Mouse (Mus musculus) urinary bladder, postnatal 4 days (tissue): ENCODE measurements around the gene 4930442H23Rik.
"Not testable (repeated sequence)": the region's sequence is repeated elsewhere in the genome, so short reads cannot be mapped to it uniquely, and the experiment has no call there.

Experiments used
- DNase-seq, 2 experiments: peaks; one replicate each; pipeline ENCODE4 v3.0.0; 2021 to 2022; ENCODE audit warnings: low spot score in 2 of 2

4930442H23Rik gene

GRCm38 (mm10) chr10:81198230-81198629 lies 14.6 kb upstream of the 4930442H23Rik start:
- no peak for DNase-seq

DNA sequence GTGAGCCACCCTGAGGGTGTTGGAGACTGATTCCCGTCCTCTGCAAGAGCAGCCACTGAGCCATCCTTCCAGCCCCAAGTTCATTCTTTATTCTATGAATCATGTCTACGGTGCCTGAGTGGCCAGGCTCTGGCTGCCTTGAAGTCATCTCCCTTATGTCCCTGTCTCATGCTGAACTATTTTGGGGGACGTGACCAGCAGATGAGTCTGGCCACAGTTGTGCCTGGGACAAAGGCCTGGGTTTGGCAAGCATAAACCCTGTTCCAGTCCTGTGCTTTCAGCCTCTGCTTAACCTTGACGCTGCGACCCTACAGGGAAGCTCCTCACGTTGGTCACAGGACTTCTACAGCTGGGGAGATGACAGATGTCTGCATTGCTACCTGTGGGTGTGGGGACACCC lies 13.7 kb upstream of the 4930442H23Rik start:
- DNase-seq: no peak

GRCm38 (mm10) chr10:81196470-81197065 lies 12.9 kb upstream of the 4930442H23Rik start:
- DNase-seq: no peak

GRCm38 (mm10) chr10:81195300-81195699 lies 11.7 kb upstream of the 4930442H23Rik start:
- no peak for DNase-seq

DNA sequence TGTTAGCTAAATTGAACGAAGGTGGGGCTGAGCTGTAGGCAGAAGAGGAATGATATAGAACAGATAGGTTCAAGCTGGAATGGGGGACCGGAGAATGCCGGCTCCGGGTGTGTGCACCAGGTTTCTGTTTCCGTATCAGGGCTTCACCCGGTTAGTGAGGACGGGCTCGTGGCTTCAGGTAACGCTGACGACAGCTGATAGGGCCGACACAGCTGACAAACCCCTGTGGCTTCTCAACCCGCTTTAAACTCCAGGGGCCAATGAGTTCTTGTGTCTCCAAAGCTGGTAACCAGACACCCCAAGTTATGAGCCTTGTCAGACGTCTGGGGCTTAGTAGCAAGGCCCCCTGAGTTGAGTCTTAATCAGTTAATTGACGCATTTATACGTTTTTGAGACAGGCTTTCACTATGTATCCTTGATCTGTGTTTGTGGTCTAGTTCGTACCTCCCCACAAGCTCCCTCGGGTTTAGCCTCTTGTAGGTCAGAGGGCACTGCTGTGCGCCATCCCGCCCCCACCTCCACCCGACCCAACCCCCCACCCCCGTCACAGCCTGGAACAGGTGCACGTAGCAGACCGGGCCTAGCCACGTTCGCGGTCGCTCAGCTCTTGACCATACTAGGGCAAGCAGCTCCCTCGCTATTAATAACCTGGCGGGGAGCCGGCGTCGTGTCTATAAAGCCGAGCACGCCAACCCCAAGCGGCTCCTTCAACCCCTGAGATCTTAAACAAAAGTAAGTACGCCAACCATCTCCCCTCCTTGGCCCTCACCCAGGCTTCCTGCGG lies 10.5 kb upstream of the 4930442H23Rik start:
- peak in 1 of 2 experiments; percentile 63 for DNase-seq

DNA sequence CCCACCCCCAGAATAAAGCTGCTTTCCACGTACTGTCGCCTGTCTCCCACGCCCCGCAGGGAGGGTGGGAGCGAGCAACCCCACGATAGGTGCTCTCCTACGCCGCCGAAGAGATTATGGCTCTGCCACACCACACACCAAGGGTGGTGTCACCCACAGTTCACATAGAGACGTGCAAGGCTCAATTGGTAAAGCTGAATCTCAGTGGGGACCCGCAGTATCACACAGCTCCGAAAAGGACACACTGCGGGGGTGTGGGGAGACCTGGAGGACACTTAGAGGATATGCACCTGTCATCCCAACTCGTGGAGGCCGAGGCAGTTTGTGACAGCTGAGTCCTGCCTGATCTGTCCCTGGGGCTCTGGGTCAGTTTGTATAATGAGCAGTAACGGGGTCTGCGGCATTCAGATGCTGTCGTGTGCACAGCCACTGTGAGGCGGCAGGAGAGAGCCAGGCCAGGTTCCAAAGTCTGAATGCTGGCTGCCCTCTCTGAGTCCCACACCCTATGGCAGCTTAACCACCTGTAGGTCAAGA lies 9.4 kb upstream of the 4930442H23Rik start:
- DNase-seq: no peak

- DNase-seq: peak; percentile 72 to 77
Observed at GRCm38 (mm10) chr10:81192270-81192967, 8.8 kb upstream of the 4930442H23Rik start.

DNA sequence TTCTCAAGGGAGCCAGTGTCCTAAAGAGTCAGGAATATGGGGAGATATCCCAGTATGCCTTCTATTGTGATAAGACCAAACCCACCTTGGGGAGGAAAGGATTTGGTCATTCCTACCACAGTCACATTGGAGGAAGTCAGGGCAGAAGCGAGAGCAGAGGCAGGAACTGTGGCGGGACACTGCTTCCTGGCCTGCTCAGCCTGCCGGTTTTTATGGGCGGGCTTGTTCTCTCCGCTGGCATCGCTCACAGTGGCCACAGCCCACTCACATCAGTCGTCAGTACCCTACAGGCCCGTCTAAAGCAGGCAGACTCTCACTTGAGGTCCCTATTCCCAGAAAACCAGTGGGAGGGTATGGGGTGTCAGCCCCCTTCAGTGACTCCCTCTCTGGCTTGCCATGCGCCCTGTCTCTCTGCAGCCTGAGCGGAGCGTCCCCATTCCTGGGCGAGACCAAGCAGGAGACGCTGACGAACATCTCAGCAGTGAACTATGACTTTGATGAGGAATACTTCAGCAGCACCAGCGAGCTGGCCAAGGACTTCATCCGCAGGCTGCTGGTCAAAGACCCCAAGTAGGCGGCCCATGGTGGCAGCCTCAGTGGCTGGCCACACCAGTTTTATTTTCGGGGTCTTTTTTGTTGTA lies 7.8 kb upstream of the 4930442H23Rik start:
- DNase-seq: no peak

DNA sequence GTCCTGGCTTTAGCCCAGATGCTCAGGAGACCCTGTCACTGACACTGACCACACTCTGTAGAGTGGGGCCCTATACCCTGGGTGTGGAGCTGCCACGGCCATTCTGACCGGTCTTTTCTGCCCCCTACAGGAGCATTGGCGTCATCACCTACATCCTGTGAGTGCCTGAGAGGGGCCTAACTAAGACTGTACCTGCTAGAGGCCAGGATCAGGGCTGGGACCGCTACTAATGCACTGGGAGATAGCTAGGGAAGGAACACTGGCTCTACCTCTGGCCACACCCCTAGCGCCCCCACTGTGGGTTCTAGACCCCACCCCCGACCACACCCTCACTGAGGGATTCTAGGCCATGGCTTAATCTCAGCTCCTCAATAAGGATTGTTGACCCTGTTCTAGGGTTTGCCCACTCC lies 7.3 kb upstream of the 4930442H23Rik start:
- DNase-seq: no peak

DNA sequence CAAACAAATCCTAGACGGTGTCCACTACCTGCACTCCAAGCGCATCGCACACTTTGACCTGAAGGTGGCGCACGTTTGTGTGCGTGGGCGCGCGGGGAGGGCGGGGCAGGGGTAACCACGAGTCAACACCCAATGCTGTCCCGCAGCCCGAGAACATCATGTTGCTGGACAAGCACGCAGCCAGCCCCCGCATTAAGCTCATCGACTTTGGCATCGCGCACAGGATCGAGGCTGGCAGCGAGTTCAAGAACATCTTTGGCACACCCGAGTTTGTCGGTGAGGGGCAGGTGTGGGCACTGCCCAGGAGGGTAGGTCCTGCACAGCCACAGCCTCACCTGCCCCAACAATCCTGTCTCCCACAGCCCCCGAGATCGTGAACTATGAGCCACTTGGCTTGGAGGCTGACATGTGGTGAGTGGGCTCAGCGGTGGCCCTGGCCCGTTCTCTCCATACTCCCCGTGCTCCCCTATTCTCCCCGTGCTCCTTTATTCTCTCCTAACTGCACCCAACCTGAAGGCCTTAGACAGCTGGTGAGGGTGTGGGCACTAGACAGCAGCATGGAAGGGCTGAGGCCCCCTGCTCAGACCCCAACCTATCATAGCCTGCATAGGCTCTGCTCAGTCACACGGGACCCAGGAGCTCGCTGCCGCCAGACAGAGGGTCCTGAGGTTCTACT lies 6.7 kb upstream of the 4930442H23Rik start:
- no peak for DNase-seq

DNA sequence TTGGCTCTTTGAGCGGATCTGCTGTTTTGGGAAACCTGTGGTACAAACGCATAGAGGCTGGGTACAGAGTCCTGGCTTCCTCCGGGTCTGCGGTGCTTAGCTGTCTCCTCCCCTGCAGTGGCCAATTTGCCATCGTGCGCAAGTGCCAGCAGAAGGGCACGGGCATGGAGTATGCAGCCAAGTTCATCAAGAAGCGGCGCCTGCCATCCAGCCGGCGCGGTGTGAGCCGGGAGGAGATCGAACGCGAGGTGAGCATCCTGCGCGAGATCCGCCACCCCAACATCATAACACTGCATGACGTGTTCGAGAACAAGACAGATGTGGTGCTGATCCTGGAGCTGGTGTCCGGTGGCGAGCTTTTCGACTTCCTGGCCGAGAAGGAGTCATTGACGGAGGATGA lies 6.2 kb upstream of the 4930442H23Rik start:
- no peak for DNase-seq

DNA sequence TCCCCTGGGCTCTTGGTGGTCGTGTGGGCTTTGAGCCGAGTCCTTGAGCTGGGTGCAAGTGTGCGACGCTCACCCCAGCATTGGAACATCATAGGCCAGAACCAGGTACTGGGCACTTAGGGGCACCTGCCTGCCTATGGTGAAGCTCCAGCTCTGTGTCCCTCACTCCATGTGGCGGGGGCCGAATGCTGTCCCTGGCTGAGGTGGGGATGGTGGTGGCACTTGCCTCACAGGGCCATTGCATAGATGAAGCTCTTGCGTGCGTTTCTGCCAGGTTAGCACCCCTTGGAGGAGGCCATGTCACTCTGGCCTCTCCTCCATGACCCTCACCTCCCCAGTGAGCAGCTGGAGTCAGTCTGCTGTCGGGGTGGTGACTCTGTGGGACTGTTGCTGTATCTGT lies 3.5 kb upstream of the 4930442H23Rik start:
- no peak for DNase-seq

DNA sequence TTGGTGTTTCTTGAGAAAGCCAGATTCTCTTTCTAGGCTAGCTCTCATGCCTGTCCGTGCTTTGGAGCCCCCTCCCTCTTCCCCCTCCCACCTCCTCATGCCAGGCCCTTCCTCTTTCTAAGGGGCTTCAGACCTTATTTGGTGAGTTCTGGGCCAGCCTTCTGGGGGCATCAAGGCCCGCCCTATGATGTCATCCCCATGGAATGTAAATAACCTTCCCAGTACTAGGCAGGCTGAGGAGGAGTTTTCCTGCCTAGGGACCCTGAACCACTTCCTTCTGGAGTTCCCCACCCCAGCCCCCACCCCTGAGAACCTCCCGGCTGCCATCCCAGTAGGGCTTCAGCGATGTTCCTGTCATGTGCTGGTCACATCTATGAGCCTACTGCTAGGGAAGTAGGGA lies 1.1 kb upstream of the 4930442H23Rik start:
- DNase-seq: no peak

GRCm38 (mm10) chr10:81182336-81183333 lies 1.0 kb downstream of the 4930442H23Rik start, which contains the start of gene Dapk3:
Gene Dapk3, plus strand, starts transcription at chr10:81183005.
- DNase-seq: peak; percentile 95

DNA sequence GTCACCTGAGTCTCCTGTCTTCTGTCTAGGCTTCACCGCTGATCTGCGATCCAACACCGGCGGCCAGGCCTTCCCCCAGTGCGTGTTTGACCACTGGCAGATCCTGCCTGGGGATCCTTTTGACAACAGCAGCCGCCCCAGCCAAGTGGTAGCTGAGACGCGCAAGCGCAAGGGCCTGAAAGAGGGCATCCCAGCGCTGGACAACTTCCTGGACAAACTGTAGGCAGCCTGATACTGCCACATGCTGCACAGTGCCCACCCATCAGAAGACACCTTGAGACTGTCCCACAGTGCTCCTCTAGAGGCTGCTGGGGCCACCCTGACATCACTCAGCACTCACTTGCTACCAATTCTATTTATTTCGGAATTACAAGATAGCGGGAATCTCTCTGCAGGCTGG lies 1.8 kb downstream of the 4930442H23Rik start:
- not testable (repeated sequence) for DNase-seq

GRCm38 (mm10) chr10:81180946-81181345 lies 2.7 kb downstream of the 4930442H23Rik start:
- DNase-seq: no peak

DNA sequence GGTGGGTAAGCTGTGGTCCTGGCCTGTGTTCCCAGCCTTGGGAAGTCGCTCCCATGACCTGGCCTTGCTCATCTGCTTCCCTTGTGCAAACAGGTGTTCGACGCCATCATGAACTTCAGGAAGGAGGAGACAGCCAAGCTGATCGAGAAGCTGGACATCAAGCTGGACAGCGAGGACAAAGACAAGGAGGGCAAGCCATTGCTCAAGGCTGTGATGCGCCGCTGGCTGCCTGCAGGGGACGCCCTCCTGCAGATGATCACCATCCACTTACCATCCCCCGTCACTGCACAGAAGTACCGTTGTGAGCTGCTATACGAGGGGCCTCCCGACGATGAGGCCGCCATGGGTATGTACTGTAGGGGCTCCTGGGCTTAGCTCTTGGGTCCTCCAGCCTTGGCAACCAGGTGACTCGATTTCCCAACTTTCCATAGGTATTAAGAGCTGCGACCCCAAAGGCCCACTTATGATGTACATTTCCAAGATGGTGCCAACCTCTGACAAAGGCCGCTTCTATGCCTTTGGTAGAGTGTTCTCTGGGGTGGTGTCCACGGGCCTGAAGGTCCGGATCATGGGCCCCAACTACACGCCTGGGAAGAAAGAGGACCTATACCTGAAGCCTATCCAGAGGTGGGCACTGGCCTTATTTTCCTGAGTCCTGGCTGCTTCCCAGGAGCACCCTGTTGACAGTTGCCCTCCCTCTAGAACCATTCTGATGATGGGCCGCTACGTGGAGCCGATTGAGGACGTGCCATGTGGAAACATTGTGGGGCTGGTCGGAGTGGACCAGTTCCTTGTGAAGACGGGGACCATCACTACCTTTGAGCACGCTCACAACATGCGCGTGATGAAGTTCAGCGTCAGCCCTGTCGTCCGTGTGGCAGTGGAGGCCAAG lies 4.0 kb downstream of the 4930442H23Rik start:
- no peak for DNase-seq

DNA sequence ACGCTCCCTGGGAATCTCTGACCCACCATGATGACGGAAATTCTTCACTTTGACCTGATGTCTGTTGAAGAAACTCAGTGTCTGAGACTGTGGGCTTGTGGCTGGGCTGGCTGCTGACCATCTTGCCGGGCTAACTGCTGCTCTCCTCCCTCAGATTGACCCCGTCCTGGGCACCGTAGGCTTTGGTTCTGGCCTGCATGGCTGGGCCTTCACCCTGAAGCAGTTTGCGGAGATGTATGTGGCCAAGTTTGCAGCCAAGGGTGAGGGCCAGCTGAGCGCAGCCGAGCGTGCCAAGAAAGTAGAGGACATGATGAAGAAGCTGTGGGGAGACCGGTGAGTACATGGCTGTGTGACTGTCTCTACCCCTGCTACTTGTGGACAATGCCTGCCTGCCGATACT lies 4.7 kb downstream of the 4930442H23Rik start:
- no peak for DNase-seq
